Mouse (Mus musculus) myocyte (in vitro differentiated cells): Measurements from ENCODE around the gene Smco3. TPM values are rescaled to one million over a fixed set of nuclear protein-coding genes. Genes with fewer than 3 reads are reported as not detected.

Experiments used
- H3K27me3 ChIP-seq: one replicate; pipeline ENCODE4 v1.6.1; 2011; ENCODE audit not compliant: control insufficient read depth, insufficient read depth, insufficient read length
- H3K36me3 ChIP-seq: one replicate; pipeline ENCODE4 v1.6.1; 2011; ENCODE audit not compliant: control insufficient read depth, insufficient read depth
- H3K4me2 ChIP-seq: one replicate; pipeline ENCODE4 v1.6.1; 2011; ENCODE audit warnings: low read depth, control low read depth
- H3K4me3 ChIP-seq: one replicate; pipeline ENCODE4 v1.5.1; 2011; ENCODE audit warnings: mild to moderate bottlenecking, control low read depth, moderate library complexity
- H3K79me2 ChIP-seq: one replicate; pipeline ENCODE4 v1.6.1; 2011; ENCODE audit not compliant: control insufficient read depth, insufficient read depth
- H3ac ChIP-seq: one replicate; pipeline ENCODE4 v1.6.1; 2011; ENCODE audit not compliant: control insufficient read depth, insufficient read length
- CEBPB ChIP-seq: IDR thresholded peaks from 2 replicates; pipeline ENCODE4 v1.6.1; 2011; ENCODE audit warnings: mild to moderate bottlenecking, moderate library complexity; ENCODE audit not compliant: poor library complexity, insufficient read depth, severe bottlenecking
- E2F4 ChIP-seq: IDR thresholded peaks from one replicate; pipeline ENCODE4 v1.6.1; 2011; ENCODE audit warnings: mild to moderate bottlenecking, control low read depth, moderate library complexity; ENCODE audit not compliant: insufficient read depth
- MAX ChIP-seq: IDR thresholded peaks from one replicate; pipeline ENCODE4 v1.6.1; 2011; ENCODE audit warnings: low read depth, mild to moderate bottlenecking, control low read depth
- MYOD1 ChIP-seq, 3 experiments: IDR thresholded peaks; one replicate each; pipeline ENCODE4 v1.6.1; 2011; ENCODE audit warnings: control low read depth in 2 of 3, low read depth in 2 of 3, mild to moderate bottlenecking in 2 of 3, moderate library complexity in 1 of 3; ENCODE audit not compliant: insufficient read length in 2 of 3, control insufficient read depth in 1 of 3
- MYOG ChIP-seq, 3 experiments: IDR thresholded peaks; one replicate each; pipeline ENCODE4 v1.6.1; 2011; ENCODE audit warnings: control low read depth in 2 of 3, low read depth in 2 of 3, mild to moderate bottlenecking in 2 of 3; ENCODE audit not compliant: insufficient read length in 2 of 3, control insufficient read depth in 1 of 3, insufficient read depth in 1 of 3
- POLR2A ChIP-seq: IDR thresholded peaks from one replicate; pipeline ENCODE4 v1.6.1; 2011; ENCODE audit warnings: low read depth, mild to moderate bottlenecking, control low read depth, moderate library complexity; ENCODE audit not compliant: insufficient read length
- POLR2AphosphoS2 ChIP-seq: IDR thresholded peaks from one replicate; pipeline ENCODE4 v1.6.1; 2011; ENCODE audit warnings: low read depth, control low read depth; ENCODE audit not compliant: insufficient read length
- REST ChIP-seq: IDR thresholded peaks from one replicate; pipeline ENCODE4 v1.6.1; 2011; ENCODE audit warnings: mild to moderate bottlenecking, control low read depth, moderate library complexity; ENCODE audit not compliant: insufficient read depth, insufficient read length
- SRF ChIP-seq: IDR thresholded peaks from one replicate; pipeline ENCODE4 v1.6.1; 2011; ENCODE audit warnings: low read depth; ENCODE audit not compliant: control insufficient read depth, insufficient read length
- TCF12 ChIP-seq: IDR thresholded peaks from one replicate; pipeline ENCODE4 v1.6.1; 2011; ENCODE audit warnings: mild to moderate bottlenecking, control low read depth; ENCODE audit not compliant: poor library complexity, insufficient read depth, severe bottlenecking
- TCF3 ChIP-seq: IDR thresholded peaks from one replicate; pipeline ENCODE4 v1.6.1; 2011; ENCODE audit warnings: low read depth, control low read depth; ENCODE audit not compliant: insufficient read length
- USF1 ChIP-seq: IDR thresholded peaks from one replicate; pipeline ENCODE4 v1.6.1; 2011; ENCODE audit warnings: low read depth, mild to moderate bottlenecking, control low read depth, moderate library complexity
- polyA plus RNA-seq: library from polyadenylated mRNA; unstranded; fragments of >200 nt; fragmentation: generic; extraction: Trizol; gene quantifications from one replicate; pipeline ENCODE4 v1.2.1, GENCODE M21; 2012; ENCODE audit warnings: missing spikeins

The Smco3 gene
- polyA plus RNA-seq, 1 experiment, result 0.12 TPM

GRCm38 (mm10) chr6:136857873-136858260 is 22.6 kb upstream of the Smco3 start:
- no peaks in the 10 kb centered on the region for H3K79me2 ChIP-seq
- H3K4me3 ChIP-seq, result no peak overlapping the region
- H3K4me2 ChIP-seq, result no peak overlapping the region
- H3ac ChIP-seq, result no peak overlapping the region
- no peaks in the 10 kb centered on the region for H3K27me3 ChIP-seq
- no peaks in the 10 kb centered on the region for H3K36me3 ChIP-seq
- TF ChIP-seq POLR2AphosphoS2 (no peak), USF1 (no peak), MAX (no peak), REST (no peak), TCF12 (no peak), SRF (no peak), CEBPB (no peak), MYOG (IDR thresholded peaks at IDR 0.05; ENCODE audit: control insufficient read depth in 1 of 3, insufficient read depth in 1 of 3, insufficient read length in 2 of 3, low read depth in 2 of 3) (no peak), POLR2A (no peak), TCF3 (no peak), E2F4 (no peak), MYOD1 (IDR thresholded peaks at IDR 0.05; ENCODE audit: control insufficient read depth in 1 of 3, insufficient read length in 2 of 3, low read depth in 2 of 3) (no peak)

- no peak for TF ChIP-seq CEBPB
- TF ChIP-seq MYOD1 (IDR thresholded peaks at IDR 0.05; ENCODE audit: control insufficient read depth in 1 of 3, insufficient read length in 2 of 3, low read depth in 2 of 3), result no peak
- TF ChIP-seq POLR2A, result no peak
- no peak for TF ChIP-seq MAX
- TF ChIP-seq SRF, result no peak
- no peak for TF ChIP-seq TCF3
- TF ChIP-seq MYOG (IDR thresholded peaks at IDR 0.05; ENCODE audit: control insufficient read depth in 1 of 3, insufficient read depth in 1 of 3, insufficient read length in 2 of 3, low read depth in 2 of 3), result no peak
- TF ChIP-seq POLR2AphosphoS2, result no peak
- no peak for TF ChIP-seq TCF12
- TF ChIP-seq E2F4, result no peak
- no peak for TF ChIP-seq REST
- no peak for TF ChIP-seq USF1
- H3K4me2 ChIP-seq, result no peak within 1 kb of the TSS
- H3K27me3 ChIP-seq, result no peaks in the 10 kb centered on the region
- H3K36me3 ChIP-seq, result no peaks in the 10 kb centered on the region
- H3K79me2 ChIP-seq, result no peaks in the 10 kb centered on the region
- H3K4me3 ChIP-seq, result no peak within 1 kb of the TSS
- no peak within 1 kb of the TSS for H3ac ChIP-seq
Observed at GRCm38 (mm10) chr6:136857186-136857872, 22.1 kb upstream of the Smco3 start, which contains the start of gene Art4. Art4 (minus strand) TSS chr6:136857733.

DNA sequence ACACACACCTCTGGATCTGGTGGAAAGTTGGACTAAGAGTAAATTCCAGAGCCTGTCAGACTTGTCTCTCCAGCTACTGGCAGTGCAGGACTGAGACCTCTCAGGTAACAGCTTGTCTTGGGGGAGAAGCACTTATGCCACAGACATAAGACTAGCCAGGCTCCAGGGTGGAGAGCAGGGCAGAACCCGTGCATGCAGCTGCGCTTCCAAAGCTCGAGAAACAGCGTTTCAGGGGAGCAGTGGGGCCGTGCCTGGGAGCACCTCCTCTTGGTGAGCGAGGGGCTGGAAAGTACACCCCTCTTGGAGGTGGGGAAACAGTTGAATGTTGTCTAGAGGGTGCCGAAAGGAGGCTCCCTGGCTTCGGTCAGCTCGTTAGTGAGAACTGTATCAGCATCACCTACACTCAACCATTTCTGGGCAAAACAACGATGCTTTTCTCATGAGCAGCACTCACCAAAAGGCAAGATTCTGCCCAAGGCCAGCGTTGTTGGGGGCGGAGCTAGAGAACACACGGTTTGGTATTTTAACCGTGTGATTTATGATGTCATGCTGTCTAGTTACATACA is 20.9 kb upstream of the Smco3 start:
- no peaks in the 10 kb centered on the region for H3K36me3 ChIP-seq

DNA sequence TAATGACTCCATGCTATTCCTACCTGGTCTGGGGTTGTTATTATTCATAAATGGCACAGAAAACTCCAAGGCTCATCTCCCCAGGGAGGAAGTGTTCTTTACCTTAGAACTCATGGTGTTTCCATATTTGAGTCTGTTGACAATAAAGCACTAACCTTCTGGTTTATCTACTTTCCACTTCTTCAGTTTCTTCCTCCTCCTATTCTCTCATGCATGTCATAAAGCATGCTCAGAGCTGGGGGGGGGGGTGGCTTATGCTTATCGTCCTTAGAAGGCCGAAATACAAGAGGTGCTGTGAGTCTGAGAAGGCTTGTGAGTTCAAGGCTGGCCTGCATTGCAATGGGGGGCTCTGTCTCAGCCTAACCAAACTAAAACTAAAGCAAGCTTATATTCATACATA is 19.9 kb upstream of the Smco3 start:
- Histone ChIP-seq H3ac (no peak overlapping the region), H3K36me3 (no peaks in the 10 kb centered on the region), H3K4me2 (no peak overlapping the region), H3K79me2 (no peaks in the 10 kb centered on the region), H3K4me3 (no peak overlapping the region), H3K27me3 (no peaks in the 10 kb centered on the region)
- TF ChIP-seq E2F4, result no peak
- TF ChIP-seq TCF3, result no peak
- no peak for TF ChIP-seq REST
- no peak for TF ChIP-seq POLR2AphosphoS2

More for the DNA sequence above, 20.9 kb upstream of the Smco3 start:
- no peak overlapping the region for H3ac ChIP-seq
- no peak for TF ChIP-seq CEBPB
- no peak for TF ChIP-seq MYOG (IDR thresholded peaks at IDR 0.05; ENCODE audit: control insufficient read depth in 1 of 3, insufficient read depth in 1 of 3, insufficient read length in 2 of 3, low read depth in 2 of 3)
- TF ChIP-seq MYOD1 (IDR thresholded peaks at IDR 0.05; ENCODE audit: control insufficient read depth in 1 of 3, insufficient read length in 2 of 3, low read depth in 2 of 3), result no peak
- no peak for TF ChIP-seq POLR2A
- no peak for TF ChIP-seq E2F4
- TF ChIP-seq MAX, result no peak
- no peak for TF ChIP-seq USF1
- TF ChIP-seq SRF, result no peak
- no peak for TF ChIP-seq POLR2AphosphoS2
- no peaks in the 10 kb centered on the region for H3K27me3 ChIP-seq
- H3K79me2 ChIP-seq, result no peaks in the 10 kb centered on the region
- no peak overlapping the region for H3K4me3 ChIP-seq
- no peak overlapping the region for H3K4me2 ChIP-seq

- H3K27me3 ChIP-seq, result no peaks in the 10 kb centered on the region
- no peak for TF ChIP-seq MAX
- no peak for TF ChIP-seq POLR2AphosphoS2
- no peak for TF ChIP-seq E2F4
- TF ChIP-seq CEBPB, result no peak
- no peak for TF ChIP-seq REST
- no peak for TF ChIP-seq MYOG (IDR thresholded peaks at IDR 0.05; ENCODE audit: control insufficient read depth in 1 of 3, insufficient read depth in 1 of 3, insufficient read length in 2 of 3, low read depth in 2 of 3)
- H3K79me2 ChIP-seq, result no peaks in the 10 kb centered on the region
- no peak overlapping the region for H3K4me2 ChIP-seq
- H3K4me3 ChIP-seq, result no peak overlapping the region
- H3K36me3 ChIP-seq, result no peaks in the 10 kb centered on the region
- no peak overlapping the region for H3ac ChIP-seq
Observed at GRCm38 (mm10) chr6:136854361-136854781, 19.1 kb upstream of the Smco3 start.
